Mouse (Mus musculus) heart, adult 2 months (tissue): ENCODE results near the gene Cradd.

Experiments used
- CTCF ChIP-seq: fragments of 200-600 bp; IDR thresholded peaks from 2 replicates; pipeline ENCODE4 v1.8.1; 2022; ENCODE audit warnings: antibody characterized with exemption, mild to moderate bottlenecking, moderate library complexity
- EP300 ChIP-seq: fragments of 200-500 bp; IDR thresholded peaks from 2 replicates; pipeline ENCODE4 v1.6.1; 2011; ENCODE audit warnings: low read depth, low read length, control low read depth; ENCODE audit not compliant: insufficient read depth

DNA sequence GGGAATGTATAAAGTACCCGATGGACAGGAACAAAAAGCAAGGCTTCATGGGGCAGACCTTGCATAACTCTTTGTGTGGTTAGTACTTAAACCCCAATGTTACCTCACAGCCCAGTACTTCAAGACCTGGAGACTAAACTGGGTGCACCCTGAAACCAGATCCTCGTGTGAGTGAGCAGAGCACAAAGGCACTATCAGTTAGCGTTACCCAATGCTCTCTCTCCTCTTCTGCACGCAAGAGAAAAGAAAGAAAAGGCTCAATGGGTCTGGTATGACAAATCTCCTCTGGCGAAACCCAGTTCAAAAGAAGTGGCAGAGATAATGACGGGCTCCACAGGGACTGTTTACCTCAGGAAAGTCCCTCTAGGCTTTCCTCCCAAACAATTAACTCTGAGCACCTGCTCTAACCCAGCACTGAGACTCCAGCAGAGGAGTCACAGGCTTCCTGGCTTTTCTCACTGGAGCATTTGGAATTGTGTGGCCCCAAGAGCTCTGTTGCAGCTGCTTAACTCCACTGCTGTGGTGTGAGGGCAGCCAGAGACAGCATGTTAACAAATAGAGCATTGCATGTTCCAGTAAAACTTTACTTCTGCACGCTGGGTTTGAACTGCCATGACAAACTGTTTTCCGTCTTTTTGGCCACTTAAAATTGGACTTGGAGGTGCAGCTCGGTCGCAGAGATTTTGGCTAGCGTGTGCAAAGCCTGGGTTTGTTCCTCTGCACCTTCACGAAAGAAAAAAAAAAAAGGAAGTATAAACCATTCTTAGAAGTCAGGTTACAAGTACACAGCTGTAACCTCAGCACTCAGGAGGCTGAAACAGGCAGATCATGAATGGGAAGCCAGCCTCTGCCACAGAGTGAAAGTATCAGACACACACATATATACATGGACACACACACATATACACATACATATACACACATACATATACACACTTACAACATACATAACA is 21.4 kb downstream of the Cradd start:
- TF ChIP-seq CTCF (no peak), EP300 (no peak)
